Mouse (Mus musculus) brain, adult 2 months (tissue): ENCODE data around the gene Pdzd9.
A peak's percentile ranks its signal among the peaks of the same experiment; 100 is the strongest.

Experiments
- DNase-seq: peaks from one replicate; pipeline ENCODE4 v3.0.0; 2011; ENCODE audit warnings: low read depth, low spot score

Pdzd9 gene

DNA sequence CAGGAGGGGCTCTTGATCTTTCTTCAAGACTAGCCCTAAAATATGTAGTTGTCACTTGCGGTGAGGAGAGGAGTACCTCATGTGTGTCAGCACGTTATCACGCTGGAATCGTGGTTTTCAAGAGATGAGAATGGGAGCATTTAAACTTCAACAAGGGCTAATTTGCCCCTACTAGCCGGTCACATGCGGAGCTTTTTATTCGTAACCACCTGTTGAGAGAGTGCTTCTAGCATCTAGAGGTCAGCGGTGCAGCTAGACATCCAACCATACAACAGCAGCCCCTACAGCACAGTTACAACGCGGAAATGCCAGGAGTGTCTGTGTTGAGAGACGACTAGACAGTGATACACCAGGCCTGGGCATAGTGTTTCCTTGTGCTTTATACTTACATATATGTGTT, 34.3 kb downstream of the Pdzd9 start:
- peak; percentile 15 for DNase-seq

DNA sequence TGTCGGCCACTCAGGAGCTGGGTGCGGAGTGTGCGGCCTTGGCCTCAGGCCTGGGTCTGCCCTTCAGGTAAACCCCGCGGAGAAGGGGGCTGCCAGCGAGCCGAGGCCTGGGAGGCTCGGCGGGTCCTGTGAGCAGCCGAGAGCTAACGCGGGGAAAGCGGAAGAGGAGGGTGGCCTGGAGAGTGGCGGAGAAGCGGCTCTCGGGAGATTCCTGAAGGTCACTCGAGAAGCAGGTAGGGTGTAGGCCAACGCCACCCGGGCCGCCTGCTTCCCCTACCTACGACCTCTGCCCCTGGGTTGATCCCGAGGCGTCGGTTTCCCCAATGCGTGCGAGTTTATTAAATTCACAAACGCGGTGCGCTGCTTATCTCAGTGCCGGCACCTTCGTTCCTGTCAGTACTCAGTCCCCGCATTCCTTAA, 34.8 kb downstream of the Pdzd9 start:
- DNase-seq, result no peak

DNA sequence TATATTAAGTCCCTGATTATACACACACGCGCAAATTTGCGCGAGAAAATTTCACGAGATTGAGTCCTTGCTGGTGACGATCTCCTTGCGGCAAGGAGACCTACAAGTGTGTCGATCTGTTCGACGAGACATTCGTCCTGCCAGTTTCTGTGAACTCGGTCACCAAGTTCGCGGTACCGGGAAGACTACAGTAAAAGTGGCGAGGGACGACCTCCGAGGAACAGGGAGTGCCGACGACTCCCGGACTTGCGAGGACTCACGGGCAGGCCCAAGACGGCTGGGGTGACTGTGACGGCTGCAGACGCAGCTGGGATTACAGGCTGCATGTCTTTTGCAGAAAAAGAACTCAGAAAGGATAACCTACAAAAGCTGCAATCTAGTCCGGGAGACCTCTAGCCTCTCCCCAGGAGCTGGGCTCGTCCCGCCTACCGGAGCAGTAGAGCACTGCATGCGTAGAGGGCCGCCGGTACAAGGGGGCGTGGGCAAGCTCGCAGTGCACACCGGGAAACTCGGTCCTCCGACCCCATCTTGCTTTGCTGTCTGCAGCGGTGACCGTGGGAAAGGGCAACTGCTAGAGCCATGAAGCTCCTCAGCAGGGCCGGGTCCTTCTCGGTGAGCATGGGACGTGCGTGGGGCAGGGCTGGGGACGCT, 35.3 kb downstream of the Pdzd9 start, which contains the start of gene Uqcrc2:
Gene Uqcrc2, plus strand, starts transcription at position 466 of the 651 bp plus-strand sequence.
- peak; percentile 97 for DNase-seq

DNA sequence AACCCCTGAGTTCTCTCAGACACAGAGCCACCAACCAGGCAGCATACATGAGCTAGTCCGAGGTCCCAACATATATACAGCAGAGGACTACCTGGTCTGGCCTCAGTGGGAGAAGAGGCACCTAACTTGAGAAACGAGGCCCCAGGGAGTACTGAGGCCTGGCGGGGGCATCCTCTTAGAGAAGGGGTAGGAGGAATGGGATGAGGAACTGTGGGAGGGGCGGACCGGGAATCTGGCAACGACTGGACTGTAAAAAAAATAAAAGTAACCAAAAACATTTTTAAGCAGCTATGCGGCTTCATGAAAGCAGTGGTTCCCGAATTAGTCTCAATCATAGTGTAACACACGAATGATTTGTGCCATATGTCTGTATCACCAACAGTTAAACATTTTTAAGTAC, 35.8 kb downstream of the Pdzd9 start:
- DNase-seq, result no peak

DNA sequence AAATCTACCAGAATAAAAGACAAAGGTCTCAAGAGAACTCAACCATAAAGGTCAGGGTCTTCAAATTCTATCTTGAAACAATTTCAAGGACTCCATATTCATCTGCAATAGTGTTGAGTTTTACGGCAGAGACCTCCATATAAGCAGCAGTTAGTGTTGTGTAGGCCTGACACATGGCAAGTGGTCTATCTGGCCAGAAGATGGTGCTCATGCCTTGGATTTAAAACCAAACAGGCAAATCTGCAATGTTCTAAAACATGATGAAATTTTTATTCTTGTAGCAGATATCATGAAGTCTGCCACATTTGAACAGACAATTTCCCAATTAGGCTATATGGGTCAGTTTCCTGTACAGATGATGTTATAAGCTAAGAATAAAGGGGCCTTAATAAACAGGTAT, 37.6 kb downstream of the Pdzd9 start:
- peak; percentile 81 for DNase-seq

DNA sequence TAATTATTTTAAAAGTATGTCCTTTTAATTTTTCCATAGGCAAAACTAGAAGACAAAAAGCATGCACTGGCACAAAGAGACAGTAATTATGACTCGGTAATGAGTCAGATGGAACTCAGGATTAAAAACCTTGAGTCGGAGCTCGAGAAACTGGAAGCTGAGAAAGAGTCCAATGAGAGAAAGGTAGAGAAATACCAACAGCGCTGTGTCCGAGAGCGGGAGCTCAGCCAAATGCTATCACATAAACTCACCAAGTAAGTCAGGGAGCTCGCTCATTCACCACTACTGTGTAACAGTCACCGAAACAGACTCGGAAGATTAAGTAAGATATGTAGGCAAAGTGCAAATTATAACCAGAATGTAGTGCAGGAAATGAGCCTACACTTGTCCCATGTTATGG, 49.3 kb downstream of the Pdzd9 start:
- DNase-seq, result no peak

DNA sequence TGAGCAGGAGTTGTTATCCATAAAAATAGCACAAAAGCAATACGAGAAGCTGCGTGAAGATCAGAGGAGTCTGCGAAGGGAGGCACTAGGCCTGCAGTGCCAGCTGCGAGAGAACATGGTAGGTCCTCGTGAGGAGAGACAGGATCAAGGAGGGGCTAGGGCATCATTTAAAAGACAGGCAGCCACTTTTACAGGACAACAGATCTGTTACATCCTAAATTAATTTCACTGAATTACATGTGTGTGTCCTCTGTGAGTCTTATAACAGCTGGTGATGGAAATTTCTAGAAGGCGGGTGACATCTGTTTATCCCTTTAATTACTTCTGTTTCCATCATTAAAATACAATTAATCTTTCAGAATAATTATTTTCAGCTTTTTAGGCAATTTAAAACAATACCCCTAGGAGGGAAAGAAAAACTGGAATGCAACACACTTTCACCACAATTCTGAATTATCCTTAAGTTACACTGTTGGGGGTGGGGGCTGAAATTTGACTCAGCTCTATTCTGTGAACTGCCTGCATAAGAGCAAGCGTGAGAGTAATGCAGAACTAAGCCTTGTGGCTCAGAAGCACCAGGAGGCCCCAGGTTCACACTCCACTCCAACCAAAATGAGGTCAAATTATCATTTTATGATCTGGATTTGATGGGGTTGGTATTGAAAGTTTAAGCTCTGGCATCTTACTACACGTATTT, 49.9 kb downstream of the Pdzd9 start:
- DNase-seq, result no peak
